Mouse (Mus musculus) kidney, postnatal 14 days (tissue): ENCODE data around the gene Lekr1.
A peak's percentile ranks its signal among the peaks of the same experiment; 100 is the strongest.

Experiments used
- DNase-seq: peaks from one replicate; pipeline ENCODE4 v3.0.0; 2022; ENCODE audit warnings: mixed read lengths

The Lekr1 gene

GRCm38 (mm10) chr3:65665977-65666766, at the start of gene Lekr1:
TSS of gene Lekr1 (plus strand) at chr3:65666228.
- DNase-seq: peak; percentile 94

GRCm38 (mm10) chr3:65617507-65617906, 48.5 kb upstream of the Lekr1 start:
- DNase-seq: no peak

GRCm38 (mm10) chr3:65619340-65619739, 46.7 kb upstream of the Lekr1 start:
- DNase-seq: no peak

- DNase-seq: no peak
These were observed 43.0 kb upstream of the Lekr1 start for GRCm38 (mm10) chr3:65623057-65623456.

- DNase-seq: no peak
These were observed 40.3 kb upstream of the Lekr1 start for GRCm38 (mm10) chr3:65625496-65626289.

GRCm38 (mm10) chr3:65626290-65626914, 39.6 kb upstream of the Lekr1 start:
- DNase-seq: no peak

- DNase-seq: no peak
These were observed 38.9 kb upstream of the Lekr1 start for GRCm38 (mm10) chr3:65627021-65627706.

- no peak for DNase-seq
These were observed 38.4 kb upstream of the Lekr1 start for GRCm38 (mm10) chr3:65627707-65628028.

GRCm38 (mm10) chr3:65629565-65630112, 36.4 kb upstream of the Lekr1 start:
- DNase-seq: no peak

GRCm38 (mm10) chr3:65633604-65634003, 32.4 kb upstream of the Lekr1 start:
- no peak for DNase-seq

GRCm38 (mm10) chr3:65635983-65636382, 30.0 kb upstream of the Lekr1 start:
- DNase-seq: no peak

- DNase-seq: no peak
These were observed 28.7 kb upstream of the Lekr1 start for GRCm38 (mm10) chr3:65637313-65637712.

- no peak for DNase-seq
These were observed 27.1 kb upstream of the Lekr1 start for GRCm38 (mm10) chr3:65638896-65639295.

- DNase-seq: no peak
These were observed 26.5 kb upstream of the Lekr1 start for GRCm38 (mm10) chr3:65639454-65640014.

- DNase-seq: no peak
These were observed 23.1 kb upstream of the Lekr1 start for GRCm38 (mm10) chr3:65642959-65643358.

GRCm38 (mm10) chr3:65643654-65644053, 22.4 kb upstream of the Lekr1 start:
- DNase-seq: no peak

GRCm38 (mm10) chr3:65647592-65647991, 18.4 kb upstream of the Lekr1 start:
- no peak for DNase-seq

GRCm38 (mm10) chr3:65648913-65649312, 17.1 kb upstream of the Lekr1 start:
- no peak for DNase-seq

GRCm38 (mm10) chr3:65650156-65650815, 15.7 kb upstream of the Lekr1 start:
- DNase-seq: no peak

GRCm38 (mm10) chr3:65654541-65655206, 11.4 kb upstream of the Lekr1 start:
- no peak for DNase-seq

GRCm38 (mm10) chr3:65656451-65656850, 9.6 kb upstream of the Lekr1 start:
- no peak for DNase-seq
